Mouse (Mus musculus): ENCODE data around the gene Olfr821. TPM values are rescaled to one million over a fixed set of nuclear protein-coding genes. Genes with fewer than 3 reads are reported as not detected.
"Not testable (repeated sequence)": the region's sequence is repeated elsewhere in the genome, so short reads cannot be mapped to it uniquely, and the experiment has no call there.

Olfr821 gene
- not detected in 2 replicates for polyA plus RNA-seq (2016; fragmentation: Nextera tagmentation; extraction: Ambion mirVana)

DNA sequence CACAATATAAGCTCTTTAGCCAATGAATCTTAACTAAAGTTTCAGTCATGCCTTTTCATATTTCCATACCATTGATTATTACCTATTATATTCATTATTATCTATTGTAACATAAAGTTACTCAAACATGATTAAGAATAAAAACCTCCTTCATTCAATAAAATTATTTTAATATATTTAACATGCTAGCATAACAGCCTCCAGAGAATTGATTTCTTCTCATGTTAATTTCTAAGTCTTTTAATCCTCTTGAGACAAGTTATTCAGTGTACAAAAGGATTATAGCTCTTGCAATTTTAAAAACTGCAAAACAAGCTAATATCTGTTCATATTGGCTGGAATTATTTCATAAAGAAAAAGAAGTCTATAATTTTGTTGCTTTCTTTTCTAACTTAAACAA is at the start of gene Olfr821:
Gene Olfr821 (plus strand): TSS at position 301 of the 400 bp plus-strand sequence.
- Histone ChIP-seq H3K9me3 (no peaks in the 10 kb centered on the region), H3K27me3 (no peaks in the 10 kb centered on the region), H3K36me3 (no peaks in the 10 kb centered on the region), H3K27ac (replicated peaks) (no peak within 1 kb of the TSS), H3K4me1 (no peaks in the 10 kb centered on the region), H3K4me3 (no peak within 1 kb of the TSS), H3K4me2 (replicated peaks) (no peak within 1 kb of the TSS), H3K9ac (replicated peaks) (no peak within 1 kb of the TSS)
- ATAC-seq (ENCODE audit: low FRiP score, low read depth) = no peak

DNA sequence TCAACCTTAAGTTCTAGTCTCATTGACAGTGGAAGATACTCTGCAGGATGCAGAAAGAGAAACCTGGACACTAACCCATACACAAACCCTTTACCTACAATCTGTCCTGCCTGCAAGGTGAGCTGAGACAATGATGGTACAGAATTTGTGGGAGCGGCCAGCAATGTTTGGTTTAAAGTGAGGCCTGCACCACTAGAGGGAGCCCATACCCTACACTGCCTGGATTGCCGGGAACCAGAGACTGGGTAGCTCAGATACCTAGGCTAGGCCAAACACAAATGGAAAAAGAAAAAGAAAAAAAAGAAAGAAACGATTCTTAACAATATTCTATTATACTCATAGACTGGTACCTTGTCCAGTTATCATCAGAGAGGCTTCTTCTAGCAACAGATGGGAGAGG is 48.3 kb upstream of the Olfr821 start:
- H3K4me1 ChIP-seq; H3K4me3 ChIP-seq; H3K4me2 ChIP-seq (replicated peaks); H3K27me3 ChIP-seq; H3K36me3 ChIP-seq; H3K9me3 ChIP-seq; H3K27ac ChIP-seq (replicated peaks); H3K9ac ChIP-seq (replicated peaks): not testable (repeated sequence)
- no CpG with 5 or more reads among the region's 3 CpGs for WGBS
- ATAC-seq (ENCODE audit: low FRiP score, low read depth) = peak; percentile 74

DNA sequence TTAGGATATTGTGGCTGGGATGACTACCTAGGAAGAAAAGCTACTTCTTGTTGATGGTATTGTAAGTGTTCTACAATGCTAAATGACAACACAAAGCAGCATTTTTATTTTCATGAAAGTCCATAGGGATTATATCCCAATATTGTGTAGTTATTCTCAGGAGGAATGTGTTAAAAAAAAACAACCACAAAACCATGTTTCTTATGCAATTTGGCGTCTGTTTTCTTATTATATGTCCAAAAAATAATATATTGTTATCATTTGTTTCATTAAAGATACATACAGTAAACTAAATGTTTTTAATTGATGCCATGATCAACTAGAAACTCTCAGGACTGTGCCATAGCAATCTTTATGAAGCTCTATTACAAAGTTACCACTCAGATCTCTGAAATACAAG is 45.2 kb upstream of the Olfr821 start, which contains the start of gene Gm10310:
Gene Gm10310 (minus strand): TSS at position 101 of the 400 bp plus-strand sequence.
- WGBS = no CpG with 5 or more reads among the region's 1 CpGs
- not testable (repeated sequence) for H3K4me2 ChIP-seq (replicated peaks); H3K4me3 ChIP-seq; H3K4me1 ChIP-seq; H3K9ac ChIP-seq (replicated peaks); H3K9me3 ChIP-seq; H3K27ac ChIP-seq (replicated peaks); ATAC-seq (ENCODE audit: low FRiP score, low read depth); H3K36me3 ChIP-seq; H3K27me3 ChIP-seq

DNA sequence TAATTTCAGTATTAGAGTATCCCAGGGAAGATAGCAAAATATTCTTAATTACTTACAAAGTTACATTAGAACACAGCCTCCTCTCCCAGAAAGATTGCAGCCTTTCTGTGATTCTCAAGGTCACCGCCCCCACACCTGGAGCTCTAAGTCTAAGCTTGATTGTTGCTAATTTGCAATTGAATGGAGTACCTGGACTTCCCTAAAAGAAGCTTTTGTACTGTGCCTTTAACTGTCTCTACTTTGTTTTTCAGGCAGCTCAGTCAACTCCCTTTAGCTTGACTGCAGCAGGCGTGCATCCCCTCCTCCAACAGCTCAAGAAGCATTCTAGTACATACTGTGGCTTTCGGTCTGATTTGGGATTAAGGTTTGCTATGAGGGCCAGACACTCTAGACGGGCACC is 26.0 kb upstream of the Olfr821 start:
- H3K27ac ChIP-seq (replicated peaks); H3K27me3 ChIP-seq; H3K9ac ChIP-seq (replicated peaks); H3K9me3 ChIP-seq; H3K36me3 ChIP-seq; ATAC-seq (ENCODE audit: low FRiP score, low read depth); H3K4me1 ChIP-seq; H3K4me2 ChIP-seq (replicated peaks); H3K4me3 ChIP-seq: not testable (repeated sequence)
- WGBS = 85% methylated on average over 4 of the region's 4 CpGs

DNA sequence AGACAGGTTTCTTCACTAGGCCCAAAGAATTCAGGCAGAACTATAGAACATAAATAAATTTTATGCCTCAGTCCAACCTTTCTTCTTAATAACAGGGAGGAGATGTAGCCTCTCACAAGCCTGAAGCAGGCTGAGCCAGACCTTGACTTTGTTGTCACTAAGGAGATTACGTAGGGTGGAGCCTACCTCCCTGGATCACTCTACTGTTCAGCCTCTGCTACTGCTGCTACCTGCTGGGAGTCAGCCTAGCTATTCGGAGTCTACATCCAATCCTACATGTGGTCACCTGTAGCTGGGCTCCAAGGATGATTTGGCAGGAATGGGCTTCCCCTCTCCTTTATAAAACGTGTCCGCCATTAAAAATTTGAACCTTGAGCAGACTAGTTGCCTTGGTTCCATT is 24.8 kb upstream of the Olfr821 start:
- not testable (repeated sequence) for H3K27me3 ChIP-seq; H3K27ac ChIP-seq (replicated peaks); H3K36me3 ChIP-seq; H3K4me2 ChIP-seq (replicated peaks); ATAC-seq (ENCODE audit: low FRiP score, low read depth); H3K9me3 ChIP-seq; H3K4me3 ChIP-seq; H3K4me1 ChIP-seq; H3K9ac ChIP-seq (replicated peaks)
- 85% methylated on average over 4 of the region's 4 CpGs for WGBS

DNA sequence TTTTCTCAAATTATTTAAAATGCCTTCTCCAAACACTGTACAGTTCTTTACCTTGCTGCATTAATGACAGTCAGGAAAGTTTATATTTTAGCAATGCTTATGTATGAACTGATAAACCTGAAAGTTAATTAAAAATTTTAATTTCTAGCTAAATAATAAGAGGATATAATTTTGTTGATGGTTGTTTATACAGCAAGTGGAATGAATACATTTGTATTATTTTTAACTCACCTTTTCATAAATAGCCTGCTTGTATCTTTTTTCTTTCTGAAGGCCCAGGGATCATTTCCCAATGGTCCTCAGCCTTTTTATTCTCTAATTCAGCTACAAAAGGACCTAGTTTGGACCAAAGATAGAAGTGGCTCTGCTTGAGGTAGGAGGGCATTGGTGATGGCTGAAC is 17.8 kb upstream of the Olfr821 start, which contains the start of gene Olfr820:
Gene Olfr820 (plus strand): TSS at position 301 of the 400 bp plus-strand sequence.
- H3K9ac ChIP-seq (replicated peaks) = no peak within 1 kb of the TSS
- H3K4me1 ChIP-seq = no peaks in the 10 kb centered on the region
- no peaks in the 10 kb centered on the region for H3K9me3 ChIP-seq
- no peaks in the 10 kb centered on the region for H3K27me3 ChIP-seq
- no peak for ATAC-seq (ENCODE audit: low FRiP score, low read depth)
- H3K36me3 ChIP-seq = no peaks in the 10 kb centered on the region
- no peak within 1 kb of the TSS for H3K4me3 ChIP-seq
- H3K4me2 ChIP-seq (replicated peaks) = no peak within 1 kb of the TSS
- no peak within 1 kb of the TSS for H3K27ac ChIP-seq (replicated peaks)

DNA sequence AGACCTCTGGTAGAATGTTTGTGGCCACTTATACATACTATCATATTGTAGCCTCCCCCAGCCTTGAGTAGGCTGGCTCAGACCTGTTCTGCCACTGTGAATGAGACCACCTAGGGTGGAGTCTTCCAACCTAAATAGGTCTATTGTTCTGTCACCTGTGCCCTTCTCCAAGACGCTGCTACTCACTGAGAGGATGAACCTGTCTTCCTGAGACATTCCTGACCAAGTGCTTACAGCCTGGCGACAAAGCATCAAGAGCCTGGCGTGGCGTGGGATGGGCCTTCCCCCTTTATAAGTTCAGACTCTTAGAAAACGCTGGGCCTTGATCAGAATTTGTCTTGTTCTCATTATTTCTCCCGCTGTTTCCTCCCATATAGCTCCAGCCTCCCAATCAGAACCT is 6.9 kb downstream of the Olfr821 start:
- H3K36me3 ChIP-seq = no peaks in the 10 kb centered on the region
- 64% methylated on average over 6 of the region's 6 CpGs for WGBS
- ATAC-seq (ENCODE audit: low FRiP score, low read depth) = no peak
- H3K27me3 ChIP-seq = no peaks in the 10 kb centered on the region
- no peak overlapping the region for H3K4me3 ChIP-seq
- no peak overlapping the region for H3K9ac ChIP-seq (replicated peaks)
- no peak overlapping the region for H3K4me2 ChIP-seq (replicated peaks)
- H3K9me3 ChIP-seq = no peaks in the 10 kb centered on the region
- no peak overlapping the region for H3K27ac ChIP-seq (replicated peaks)
- no peaks in the 10 kb centered on the region for H3K4me1 ChIP-seq

DNA sequence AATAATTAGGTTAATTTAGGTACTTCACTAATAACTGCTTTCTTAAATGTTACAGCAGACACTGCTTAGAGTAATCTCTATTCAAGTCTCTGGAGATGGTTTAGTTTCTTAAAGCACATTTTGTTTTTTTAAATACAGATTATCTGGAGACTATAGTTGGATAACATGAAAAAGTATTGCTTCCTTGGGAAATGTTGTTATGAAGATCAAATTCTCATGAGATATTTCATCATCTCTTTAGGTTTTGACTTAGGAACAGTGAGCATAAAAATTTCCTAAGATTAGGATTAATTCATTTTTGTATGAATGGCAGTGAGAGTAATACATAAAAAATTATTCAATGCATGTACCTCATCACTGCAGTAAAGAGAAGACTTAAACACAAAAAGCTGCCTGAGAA is 40.8 kb downstream of the Olfr821 start, which contains the start of gene Olfr822:
Gene Olfr822 (plus strand): TSS at position 301 of the 400 bp plus-strand sequence.
- Histone ChIP-seq H3K9ac (replicated peaks) (no peak within 1 kb of the TSS), H3K27me3 (no peaks in the 10 kb centered on the region), H3K4me3 (no peak within 1 kb of the TSS), H3K4me1 (no peaks in the 10 kb centered on the region), H3K9me3 (no peaks in the 10 kb centered on the region), H3K36me3 (no peaks in the 10 kb centered on the region), H3K27ac (replicated peaks) (no peak within 1 kb of the TSS), H3K4me2 (replicated peaks) (no peak within 1 kb of the TSS)
- ATAC-seq (ENCODE audit: low FRiP score, low read depth) = no peak

Other genes starting within 250 kb of the Olfr821 start
- not detected in 2 replicates for gene Olfr810, start 235.4 kb upstream of the Olfr821 start, polyA plus RNA-seq (2016; fragmentation: Nextera tagmentation; extraction: Ambion mirVana)
- gene Olfr811, start 226.0 kb upstream of the Olfr821 start, polyA plus RNA-seq (2016; fragmentation: Nextera tagmentation; extraction: Ambion mirVana) = not detected in 2 replicates
- not detected in 2 replicates for gene Olfr812, start 184.3 kb upstream of the Olfr821 start, polyA plus RNA-seq (2016; fragmentation: Nextera tagmentation; extraction: Ambion mirVana)
- gene Olfr813, start 175.0 kb upstream of the Olfr821 start, polyA plus RNA-seq (2016; fragmentation: Nextera tagmentation; extraction: Ambion mirVana) = not detected in 2 replicates
- not detected in 2 replicates for gene Olfr814, start 150.5 kb upstream of the Olfr821 start, polyA plus RNA-seq (2016; fragmentation: Nextera tagmentation; extraction: Ambion mirVana)
- gene Olfr815, start 124.5 kb upstream of the Olfr821 start, polyA plus RNA-seq (2016; fragmentation: Nextera tagmentation; extraction: Ambion mirVana) = not detected in 2 replicates
- gene Olfr816, start 114.8 kb upstream of the Olfr821 start, polyA plus RNA-seq (2016; fragmentation: Nextera tagmentation; extraction: Ambion mirVana) = not detected in 2 replicates
- gene Olfr818, start 81.2 kb upstream of the Olfr821 start, polyA plus RNA-seq (2016; fragmentation: Nextera tagmentation; extraction: Ambion mirVana) = not detected in 2 replicates
- not detected in 2 replicates for gene Olfr819, start 63.1 kb upstream of the Olfr821 start, polyA plus RNA-seq (2016; fragmentation: Nextera tagmentation; extraction: Ambion mirVana)
- not detected in 2 replicates for gene Olfr247, start 54.2 kb upstream of the Olfr821 start, polyA plus RNA-seq (2016; fragmentation: Nextera tagmentation; extraction: Ambion mirVana)
- not detected in 2 replicates for gene Gm10310, start 45.3 kb upstream of the Olfr821 start, polyA plus RNA-seq (2016; fragmentation: Nextera tagmentation; extraction: Ambion mirVana)
- gene Olfr820, start 17.7 kb upstream of the Olfr821 start, polyA plus RNA-seq (2016; fragmentation: Nextera tagmentation; extraction: Ambion mirVana) = not detected in 2 replicates
- not detected in 2 replicates for gene Olfr822, start 40.9 kb downstream of the Olfr821 start, polyA plus RNA-seq (2016; fragmentation: Nextera tagmentation; extraction: Ambion mirVana)
- not detected in 2 replicates for gene Olfr823, start 85.0 kb downstream of the Olfr821 start, polyA plus RNA-seq (2016; fragmentation: Nextera tagmentation; extraction: Ambion mirVana)
- not detected in 2 replicates for gene Olfr824, start 99.7 kb downstream of the Olfr821 start, polyA plus RNA-seq (2016; fragmentation: Nextera tagmentation; extraction: Ambion mirVana)
- gene Olfr825, start 136.4 kb downstream of the Olfr821 start, polyA plus RNA-seq (2016; fragmentation: Nextera tagmentation; extraction: Ambion mirVana) = not detected in 2 replicates
- gene Olfr826, start 153.8 kb downstream of the Olfr821 start, polyA plus RNA-seq (2016; fragmentation: Nextera tagmentation; extraction: Ambion mirVana) = not detected in 2 replicates
- gene Olfr827, start 184.1 kb downstream of the Olfr821 start, polyA plus RNA-seq (2016; fragmentation: Nextera tagmentation; extraction: Ambion mirVana) = not detected in 2 replicates
- gene Neurod4, start 249.9 kb downstream of the Olfr821 start, polyA plus RNA-seq (2016; fragmentation: Nextera tagmentation; extraction: Ambion mirVana) = 11.6 and 14.8 TPM in 2 replicates

Measured in midbrain, embryonic 12.5 days (tissue).